Mouse (Mus musculus): ENCODE measurements around the gene Fezf2. TPM values are rescaled to one million over a fixed set of nuclear protein-coding genes. Genes with fewer than 3 reads are reported as not detected.

The Fezf2 gene
- polyA plus RNA-seq, 1 experiment from 2014 or later = not detected

Other genes with a start within 250 kb of the Fezf2 start
- gene Gm49355, start 64.2 kb downstream of the Fezf2 start, polyA plus RNA-seq (2016; fragmentation: Nextera tagmentation; extraction: Ambion mirVana) = 0.10 and 0.11 TPM in 2 replicates
- 25.3 and 30.3 TPM in 2 replicates for gene 3830406C13Rik, start 64.0 kb downstream of the Fezf2 start, polyA plus RNA-seq (2016; fragmentation: Nextera tagmentation; extraction: Ambion mirVana)

All from neural tube, embryonic 12.5 days (tissue).